Mouse (Mus musculus): ENCODE measurements around the gene Glis2.

The Glis2 gene

DNA sequence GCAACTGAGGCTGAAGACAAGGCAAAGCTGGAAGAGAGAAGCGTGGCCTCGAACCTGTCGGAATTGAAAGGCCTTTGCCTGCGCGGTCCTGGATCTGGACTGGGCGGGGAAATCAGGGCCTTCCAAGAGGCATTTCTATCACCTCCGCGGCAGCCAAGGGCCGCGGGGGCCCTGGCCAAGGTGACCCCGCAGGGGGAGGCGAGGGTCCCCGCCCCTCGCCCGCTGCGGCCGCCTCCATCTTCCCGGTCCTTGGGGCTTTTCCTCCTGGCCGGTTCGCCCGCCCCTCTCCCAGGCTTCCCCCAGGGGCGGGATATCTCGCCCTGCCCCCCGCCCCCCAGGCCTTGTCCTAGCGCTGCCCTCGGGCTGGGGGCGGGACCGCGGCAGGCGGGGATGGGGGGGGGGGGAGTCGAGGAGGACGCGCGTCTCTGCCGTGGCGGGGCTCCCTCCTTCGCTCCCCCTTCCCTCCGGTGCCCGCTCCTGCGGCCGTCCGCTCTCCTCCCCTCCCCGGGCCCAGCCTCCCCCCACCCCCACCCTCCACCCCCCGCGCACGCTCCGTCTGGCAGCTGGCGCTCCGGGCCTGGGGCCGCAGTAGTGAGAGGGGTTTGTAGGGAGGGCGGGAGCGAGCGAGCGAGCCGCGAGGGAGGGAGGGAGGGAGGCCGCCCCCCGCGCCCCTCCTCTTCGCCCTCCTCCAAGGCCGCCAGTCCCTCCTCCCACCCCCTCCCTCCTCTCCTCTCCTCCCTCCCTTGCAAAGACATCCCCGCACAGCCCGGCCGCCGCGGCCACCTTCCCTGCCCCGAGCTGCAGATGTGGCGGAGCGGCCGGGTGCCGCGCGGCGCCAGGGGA lies at the start of gene Glis2:
Gene Glis2, plus strand, starts transcription at position 743 of the 843 bp plus-strand sequence.
- peak in 1 of 2 experiments; percentile 42 for DNase-seq (ENCODE audit: low spot score in 2 of 2)

DNA sequence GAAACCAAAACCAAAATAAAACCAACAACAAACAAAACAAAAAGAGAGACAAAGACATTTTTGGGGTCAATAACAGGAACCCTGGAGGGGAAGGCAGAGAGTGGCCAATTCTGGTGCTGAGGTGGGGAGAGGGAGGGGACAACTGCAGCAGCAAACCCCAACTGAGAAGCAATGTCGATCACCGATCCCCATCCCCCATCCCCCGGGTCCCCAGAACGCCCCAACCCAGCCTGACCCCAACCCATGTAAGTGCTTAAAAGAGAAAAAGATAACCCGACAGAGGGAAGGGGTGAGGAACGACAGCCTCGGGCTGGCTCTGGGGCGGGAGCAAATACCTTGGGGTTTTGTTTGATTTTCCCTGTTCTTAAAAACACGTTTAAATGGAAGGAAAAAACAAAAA lies 49.7 kb upstream of the Glis2 start:
- DNase-seq (ENCODE audit: low spot score in 2 of 2) = no peak

GRCm38 (mm10) chr16:4546838-4547237 lies 47.7 kb upstream of the Glis2 start:
- no peak for DNase-seq (ENCODE audit: low spot score in 2 of 2)

DNA sequence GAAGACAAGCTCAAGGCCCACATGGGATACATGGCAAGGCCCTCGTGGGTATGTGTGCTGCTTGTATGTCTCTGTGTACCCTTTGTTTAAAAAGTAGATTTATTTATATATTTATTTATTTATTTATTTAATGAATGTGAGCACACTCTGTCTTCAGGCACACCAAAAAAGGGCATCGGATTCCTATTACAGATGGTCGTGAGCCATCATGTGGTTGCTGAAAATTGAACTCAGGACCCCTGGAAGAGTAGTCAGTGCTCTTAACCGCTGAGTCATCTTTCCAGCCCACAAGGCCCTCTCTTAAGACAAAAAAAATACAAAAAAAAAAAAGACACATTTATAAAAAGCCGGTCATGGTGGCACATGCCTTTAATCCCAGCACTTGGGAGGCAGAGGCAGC lies 46.9 kb upstream of the Glis2 start:
- no peak for DNase-seq (ENCODE audit: low spot score in 2 of 2)

GRCm38 (mm10) chr16:4548953-4549688 lies 45.4 kb upstream of the Glis2 start:
- DNase-seq (ENCODE audit: low spot score in 2 of 2) = no peak

DNA sequence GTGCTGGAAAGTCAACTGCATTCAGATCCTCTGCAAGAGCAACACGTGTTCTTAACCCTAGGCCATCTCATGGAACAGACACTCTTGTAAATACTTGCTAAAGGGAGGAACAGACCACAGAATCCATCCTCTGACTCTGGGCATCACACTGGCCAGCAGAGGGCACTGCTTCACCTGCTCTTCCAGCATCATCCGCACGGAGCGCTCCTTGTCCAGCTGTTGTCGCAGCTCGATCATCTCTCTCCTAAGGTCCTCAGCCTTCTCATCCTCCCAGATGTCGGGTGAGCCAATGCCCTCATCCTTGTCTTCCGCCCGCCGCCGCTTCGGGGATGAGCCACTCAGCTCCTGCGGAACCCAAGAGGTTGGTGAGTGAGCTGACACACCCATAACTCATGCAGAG lies 43.5 kb upstream of the Glis2 start:
- DNase-seq (ENCODE audit: low spot score in 2 of 2) = peak; percentile 66 to 73

DNA sequence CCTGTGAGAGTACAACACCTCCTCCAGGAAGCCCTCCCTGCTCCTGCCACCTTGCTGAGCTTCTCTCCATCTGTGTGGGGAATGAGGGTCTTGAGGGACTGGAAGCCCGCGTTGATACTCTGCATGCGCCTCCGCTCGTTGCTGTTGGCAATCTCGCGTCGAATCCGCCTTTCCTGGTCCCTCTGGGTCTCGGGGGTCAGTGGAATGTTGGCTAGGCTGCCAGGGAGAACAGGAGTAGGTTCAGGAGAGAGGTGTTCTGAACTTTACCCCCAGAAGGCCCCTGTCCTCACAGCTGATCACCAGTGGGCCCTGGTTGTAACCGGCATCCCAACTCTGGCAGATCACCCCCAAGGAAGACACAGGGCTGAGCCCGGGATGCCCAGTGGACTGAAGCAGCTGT lies 42.6 kb upstream of the Glis2 start:
- DNase-seq (ENCODE audit: low spot score in 2 of 2) = no peak

- DNase-seq (ENCODE audit: low spot score in 2 of 2) = no peak
These were observed 41.5 kb upstream of the Glis2 start for GRCm38 (mm10) chr16:4552829-4553550.

DNA sequence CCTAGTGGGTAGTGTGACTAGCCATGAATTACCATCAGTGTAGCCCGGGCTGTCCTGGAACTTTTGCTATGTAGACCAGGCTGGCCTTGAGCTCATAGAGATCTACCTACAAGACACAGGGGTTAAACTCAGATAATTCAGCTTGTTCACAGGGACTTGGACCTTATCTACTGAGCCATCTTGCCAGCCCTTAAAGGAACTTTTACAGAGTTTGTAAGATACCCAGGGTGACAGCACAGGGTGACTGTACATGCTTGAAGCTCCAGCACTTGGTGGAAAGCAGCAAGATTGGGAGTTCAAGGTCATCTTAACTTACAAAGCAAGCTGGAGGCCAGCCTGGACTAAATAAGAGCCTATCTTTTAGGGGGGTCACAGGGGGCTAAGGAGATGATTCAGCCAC lies 39.0 kb upstream of the Glis2 start:
- DNase-seq (ENCODE audit: low spot score in 2 of 2) = no peak

DNA sequence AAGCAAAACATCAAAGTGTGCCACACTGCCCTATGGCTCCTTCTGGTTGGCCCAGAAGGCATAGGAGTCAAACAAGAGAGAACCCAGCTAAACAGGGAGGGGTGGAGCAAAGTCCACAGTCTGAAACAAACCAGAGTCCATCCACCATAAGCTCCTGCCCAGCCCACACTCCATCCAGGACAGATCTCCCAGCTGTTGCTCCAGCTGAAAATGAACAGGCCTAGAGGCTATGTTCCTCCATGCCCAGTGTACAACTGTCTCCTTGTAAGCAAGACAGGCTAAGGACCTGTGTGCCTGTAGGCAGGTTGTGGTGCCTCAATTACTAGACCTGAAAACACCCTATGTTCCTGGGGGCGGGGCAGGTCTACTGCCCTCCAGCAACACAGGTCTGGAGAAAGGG lies 37.4 kb upstream of the Glis2 start:
- no peak for DNase-seq (ENCODE audit: low spot score in 2 of 2)

- peak; percentile 55 to 61 for DNase-seq (ENCODE audit: low spot score in 2 of 2)
These were observed 36.6 kb upstream of the Glis2 start for GRCm38 (mm10) chr16:4557949-4558348.

GRCm38 (mm10) chr16:4558384-4558979 lies 36.0 kb upstream of the Glis2 start:
- DNase-seq (ENCODE audit: low spot score in 2 of 2) = peak; percentile 93 to 95

DNA sequence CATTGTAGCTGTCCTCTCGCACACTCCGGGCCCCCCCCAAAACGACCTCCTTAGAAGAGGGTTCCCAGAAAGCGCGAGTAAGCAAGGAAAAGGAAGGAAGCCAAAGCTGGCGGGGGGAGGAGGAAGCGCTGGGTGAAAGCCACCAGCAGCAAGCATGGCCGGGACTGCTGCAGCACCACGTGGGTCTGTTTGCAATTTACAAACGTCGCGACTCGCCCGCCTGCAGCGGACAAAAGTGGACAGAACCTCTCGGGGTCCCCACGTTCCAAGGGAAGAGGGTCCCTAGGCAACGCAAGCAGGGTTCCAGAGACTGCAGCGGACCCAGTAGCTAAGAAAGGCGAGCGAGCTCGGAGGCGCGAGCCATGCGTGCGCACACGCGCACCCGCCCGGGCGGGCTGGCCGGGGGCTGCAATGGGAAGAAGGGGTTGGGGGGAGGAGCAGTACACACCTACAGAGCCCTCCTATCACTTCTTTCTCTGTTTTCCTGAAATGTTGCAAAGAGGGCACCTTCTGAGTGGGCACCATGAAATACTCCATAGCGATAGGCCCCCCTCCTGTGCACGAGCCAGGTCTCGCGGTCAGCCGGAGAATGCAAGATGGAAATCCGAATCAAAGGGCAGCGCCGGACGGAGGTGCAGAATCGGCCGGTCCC lies 35.4 kb upstream of the Glis2 start:
- peak; percentile 67 to 75 for DNase-seq (ENCODE audit: low spot score in 2 of 2)

DNA sequence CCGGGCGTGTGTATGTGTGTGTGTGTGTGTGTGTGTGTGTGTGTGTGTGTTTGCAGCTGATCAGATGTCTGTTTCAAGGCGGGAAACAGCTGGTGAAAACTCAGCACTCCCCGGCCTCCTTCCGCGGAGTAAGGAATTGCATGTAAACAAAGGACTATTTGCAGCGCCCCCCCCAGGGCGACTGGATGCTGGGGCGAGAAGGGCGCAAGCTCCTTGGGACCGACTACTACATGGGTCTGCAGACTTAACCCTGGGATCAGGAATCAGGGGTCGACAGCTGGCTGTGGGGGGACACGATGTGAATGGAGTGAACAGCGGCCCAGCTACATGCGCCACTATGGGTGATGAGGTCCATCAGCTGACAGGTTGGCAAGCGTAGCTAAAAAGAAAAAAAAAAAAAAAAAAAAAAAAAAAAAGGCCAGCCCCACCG lies 34.8 kb upstream of the Glis2 start, which contains the start of gene Tfap4:
Gene Tfap4, minus strand, starts transcription at position 140 of the 430 bp plus-strand sequence.
- DNase-seq (ENCODE audit: low spot score in 2 of 2) = peak; percentile 77 to 87

- DNase-seq (ENCODE audit: low spot score in 2 of 2) = peak; percentile 48
These were observed 34.2 kb upstream of the Glis2 start for GRCm38 (mm10) chr16:4560145-4560952.

DNA sequence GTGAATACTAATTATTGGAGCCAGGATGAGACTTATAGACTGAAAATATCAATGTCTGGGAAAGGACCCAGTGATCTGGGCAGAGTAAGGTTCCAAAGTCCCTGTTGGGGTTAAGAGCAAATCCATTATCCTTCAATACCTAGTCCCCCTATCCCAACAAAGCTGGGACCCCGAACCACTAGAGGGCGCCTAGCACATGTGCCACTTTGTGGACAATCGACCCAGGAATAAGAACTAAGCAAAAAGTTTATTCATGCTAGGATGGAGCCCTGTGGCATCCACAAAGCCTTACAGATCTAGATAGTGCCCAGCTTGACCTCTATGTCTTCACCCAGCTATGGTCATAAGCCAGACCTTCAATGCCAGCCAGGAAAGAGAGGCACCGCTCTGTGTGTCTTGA lies 26.6 kb upstream of the Glis2 start:
- peak; percentile 74 to 79 for DNase-seq (ENCODE audit: low spot score in 2 of 2)

DNA sequence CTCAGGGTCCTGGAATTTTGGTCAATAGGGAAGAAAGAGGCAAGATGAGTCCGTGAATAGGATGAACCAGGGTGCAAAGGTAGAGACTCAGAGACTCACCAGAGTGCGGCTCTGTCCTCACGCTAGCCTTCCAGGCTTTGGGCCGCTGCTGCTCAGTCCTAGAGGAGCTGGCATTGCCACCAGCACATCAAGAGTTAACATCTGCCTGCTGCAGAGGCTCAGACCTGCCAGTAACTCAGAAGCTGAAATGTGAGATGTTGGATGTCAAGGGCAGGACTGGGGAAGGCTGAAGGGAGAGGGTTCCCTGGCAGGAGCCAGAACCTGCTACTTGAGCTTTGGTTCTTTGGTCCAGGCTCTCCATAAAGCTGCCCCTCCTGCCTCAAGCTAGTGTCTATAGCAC lies 23.8 kb upstream of the Glis2 start:
- no peak for DNase-seq (ENCODE audit: low spot score in 2 of 2)

GRCm38 (mm10) chr16:4576038-4576437 lies 18.5 kb upstream of the Glis2 start:
- no peak for DNase-seq (ENCODE audit: low spot score in 2 of 2)

DNA sequence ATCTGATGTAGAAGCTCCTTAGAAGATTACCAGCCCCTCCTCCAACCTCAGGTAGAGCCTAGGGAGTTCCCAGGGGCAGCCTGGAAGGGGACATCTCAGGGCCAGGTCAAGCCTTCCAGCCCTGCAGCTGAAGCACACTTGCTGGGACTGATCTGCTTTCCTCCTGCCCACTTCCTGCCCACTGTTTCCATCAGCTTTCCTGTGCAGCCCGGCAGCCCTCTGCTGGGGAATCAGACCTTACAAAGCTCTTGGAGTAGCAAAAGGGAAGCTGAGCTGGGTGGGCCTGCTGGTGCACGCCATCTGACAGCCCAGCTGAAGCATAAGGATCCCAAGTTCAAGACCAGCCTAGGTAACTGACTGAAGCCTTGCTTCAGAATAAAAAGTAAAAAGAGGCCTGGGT lies 17.6 kb upstream of the Glis2 start:
- DNase-seq (ENCODE audit: low spot score in 2 of 2) = no peak

- no peak for DNase-seq (ENCODE audit: low spot score in 2 of 2)
These were observed 15.9 kb upstream of the Glis2 start for GRCm38 (mm10) chr16:4578630-4579029.
